In genomic region chr12:44750743-44751142, GRCm38 (mm10) we compare ENCODE assay signal across 15 mouse cellular contexts.
"Had no signal": no experiment of that assay in that cellular context is flagged by ENCODE, and none has a peak within 500 bp of the region (broad histone marks: within the 10 kb centered on the region; RNA-seq: fewer than 3 reads in every experiment).

No protein-coding gene starts in this region.

- H3K36me3 ChIP-seq: neural tube, embryonic 15.5 days; stomach, embryonic 15.5 days had no signal

- H3K27me3 ChIP-seq: neural tube, embryonic 15.5 days; stomach, embryonic 15.5 days had no signal

- H3K9me3 ChIP-seq: neural tube, embryonic 15.5 days; stomach, embryonic 15.5 days had no signal

- H3K4me1 ChIP-seq: neural tube, embryonic 15.5 days; stomach, embryonic 15.5 days had no signal

- H3K4me3 ChIP-seq: neural tube, embryonic 15.5 days; stomach, embryonic 15.5 days had no signal

- H3K27ac ChIP-seq: neural tube, embryonic 15.5 days; stomach, embryonic 15.5 days; stomach, postnatal 0 days had no signal

- H3K4me2 ChIP-seq: neural tube, embryonic 15.5 days; stomach, embryonic 15.5 days had no signal

- DNase-seq: retina, postnatal 1 day; right cerebral cortex, adult 18-20 months; right cerebral cortex, postnatal 14 days; right cerebral cortex, postnatal 25 days; right cerebral cortex, postnatal 4 days; spleen, adult 18-20 months; thymus, adult 18-20 months; thymus, adult 2 months; thymus, postnatal 14 days; thymus, postnatal 25 days; thymus, postnatal 36 days; thymus, postnatal 4 days had no signal

- H3K9ac ChIP-seq: neural tube, embryonic 15.5 days; stomach, embryonic 15.5 days had no signal
